Mouse (Mus musculus): ENCODE measurements around the gene Vwa3b. TPM values are rescaled to one million over a fixed set of nuclear protein-coding genes. Genes with fewer than 3 reads are reported as not detected.
"Not testable (repeated sequence)": the region's sequence is repeated elsewhere in the genome, so short reads cannot be mapped to it uniquely, and the experiment has no call there.

The Vwa3b gene
- total RNA-seq, 2 experiments from 2014 or later: not detected

DNA sequence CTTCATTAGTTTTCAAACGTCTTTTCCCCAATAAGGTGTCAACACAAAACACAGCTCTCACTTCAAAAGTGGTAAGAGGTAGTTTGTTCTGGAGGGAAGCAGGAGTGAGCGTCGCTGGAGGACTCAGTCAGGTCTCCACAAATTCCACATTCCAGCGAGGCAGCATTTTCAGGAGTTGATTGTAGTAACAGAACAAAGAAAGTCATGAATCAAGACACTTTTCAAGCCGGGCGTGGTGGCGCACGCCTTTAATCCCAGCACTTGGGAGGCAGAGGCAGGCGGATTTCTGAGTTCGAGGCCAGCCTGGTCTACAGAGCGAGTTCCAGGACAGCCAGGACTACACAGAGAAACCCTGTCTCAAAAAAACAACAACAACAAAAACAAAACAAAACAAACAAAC, 19.9 kb upstream of the Vwa3b start:
- not testable (repeated sequence) for ATAC-seq (replicated peaks; ENCODE audit: low FRiP score, poor library complexity, severe bottlenecking)

DNA sequence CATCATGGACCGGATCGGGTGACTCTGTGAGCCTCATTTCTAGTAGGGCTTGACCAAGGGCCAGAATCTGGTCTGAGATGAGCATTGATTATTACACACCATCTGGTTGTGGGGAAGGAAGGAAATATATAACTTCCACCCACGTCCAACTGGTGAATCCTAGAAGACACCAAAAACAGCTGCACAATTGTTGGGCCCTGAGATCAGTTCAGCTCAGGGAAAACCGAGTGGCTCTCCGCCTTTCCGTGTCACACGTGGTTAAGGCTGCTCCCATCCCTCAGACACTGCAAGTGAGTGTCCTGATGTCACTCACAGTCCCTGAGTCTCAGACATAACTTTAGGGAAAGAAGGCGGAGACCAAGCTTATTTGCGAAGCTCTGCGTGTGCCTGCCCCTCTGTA, 16.5 kb upstream of the Vwa3b start:
- ATAC-seq (replicated peaks; ENCODE audit: low FRiP score, poor library complexity, severe bottlenecking): no peak

DNA sequence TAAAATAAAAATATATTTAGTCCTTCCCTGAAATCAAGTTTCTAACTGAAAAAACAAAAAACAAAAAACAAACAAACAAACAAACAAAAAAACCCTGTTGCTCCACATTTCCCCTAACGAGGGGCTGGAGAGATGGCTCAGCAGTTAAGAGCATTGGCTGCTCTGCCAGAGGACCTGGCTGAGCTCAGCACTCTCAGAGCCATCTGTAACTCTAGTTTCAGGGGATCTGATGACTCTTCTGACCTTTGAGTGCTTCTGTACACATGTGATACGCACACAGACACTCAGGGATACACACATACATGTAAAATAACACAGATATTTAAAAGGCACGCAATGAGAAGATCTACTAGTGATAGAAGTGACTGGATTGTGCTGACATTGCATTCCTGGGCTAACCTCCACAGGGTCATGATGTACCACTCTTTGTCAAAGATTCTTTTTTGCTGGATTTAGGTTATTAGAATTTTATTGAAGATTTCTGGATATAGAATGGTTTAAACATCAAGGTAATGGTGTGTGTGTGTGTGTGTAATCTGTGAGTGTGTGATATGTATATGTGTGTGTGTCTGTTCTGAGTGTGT, 14.7 kb upstream of the Vwa3b start:
- no peak for ATAC-seq (replicated peaks; ENCODE audit: low FRiP score, poor library complexity, severe bottlenecking)

DNA sequence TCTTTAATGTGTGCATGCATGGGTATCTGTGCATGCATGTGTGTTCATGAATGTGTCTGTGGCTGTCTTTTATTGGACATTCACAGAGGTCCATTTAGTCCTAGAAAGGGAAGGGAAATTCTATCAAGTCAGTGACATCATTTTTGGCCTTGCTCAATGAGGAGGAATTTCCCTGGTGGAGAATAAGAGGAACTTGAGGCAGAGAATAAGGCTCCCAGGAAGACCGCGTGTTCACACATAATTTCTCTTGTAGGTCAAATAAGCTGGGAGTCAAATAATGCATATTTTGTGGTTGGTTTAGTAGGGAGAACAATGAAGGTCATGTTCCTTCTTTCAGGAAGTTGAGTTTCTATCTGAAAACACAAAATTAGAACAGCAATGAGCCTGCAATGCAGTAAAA, 13.4 kb upstream of the Vwa3b start:
- no peak for ATAC-seq (replicated peaks; ENCODE audit: low FRiP score, poor library complexity, severe bottlenecking)

DNA sequence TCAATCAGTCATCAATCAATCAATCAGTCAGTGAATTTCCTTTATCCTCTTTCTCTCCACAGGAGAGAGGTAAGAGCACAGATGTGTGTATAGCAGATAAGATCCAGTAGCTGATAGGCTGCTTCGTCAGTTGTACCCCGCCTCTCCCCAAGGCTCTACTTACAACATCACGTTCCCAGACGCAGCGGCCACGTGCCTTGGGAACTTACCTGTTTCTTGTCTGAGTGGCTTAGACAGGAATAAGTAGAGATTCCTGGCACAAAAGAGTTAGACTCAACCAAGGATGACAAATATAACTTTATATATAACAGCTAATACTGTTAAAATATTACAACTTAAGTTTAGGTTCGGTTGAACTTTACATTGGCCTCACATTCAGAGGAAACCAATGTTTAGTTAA, 12.7 kb upstream of the Vwa3b start:
- no peak for ATAC-seq (replicated peaks; ENCODE audit: low FRiP score, poor library complexity, severe bottlenecking)

DNA sequence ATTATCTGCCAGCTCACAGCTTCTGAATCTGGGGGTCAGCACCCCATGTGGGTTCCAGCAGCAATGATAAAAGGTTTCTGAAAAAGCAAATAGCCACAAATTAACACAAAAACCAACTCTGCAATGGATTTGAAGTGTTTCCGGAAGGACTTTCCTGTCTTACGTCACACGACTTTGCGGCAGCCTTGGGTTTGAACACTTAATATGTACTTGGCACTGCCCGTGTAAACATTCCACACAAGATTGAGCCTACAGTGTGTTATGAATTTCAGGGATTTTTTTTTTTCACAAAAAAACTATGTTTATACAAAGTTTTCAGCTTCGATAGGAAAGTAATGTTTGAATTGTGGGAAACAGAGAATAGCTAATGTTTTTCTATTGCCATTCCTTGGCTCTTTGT, 7.4 kb upstream of the Vwa3b start:
- ATAC-seq (replicated peaks; ENCODE audit: low FRiP score, poor library complexity, severe bottlenecking): no peak

DNA sequence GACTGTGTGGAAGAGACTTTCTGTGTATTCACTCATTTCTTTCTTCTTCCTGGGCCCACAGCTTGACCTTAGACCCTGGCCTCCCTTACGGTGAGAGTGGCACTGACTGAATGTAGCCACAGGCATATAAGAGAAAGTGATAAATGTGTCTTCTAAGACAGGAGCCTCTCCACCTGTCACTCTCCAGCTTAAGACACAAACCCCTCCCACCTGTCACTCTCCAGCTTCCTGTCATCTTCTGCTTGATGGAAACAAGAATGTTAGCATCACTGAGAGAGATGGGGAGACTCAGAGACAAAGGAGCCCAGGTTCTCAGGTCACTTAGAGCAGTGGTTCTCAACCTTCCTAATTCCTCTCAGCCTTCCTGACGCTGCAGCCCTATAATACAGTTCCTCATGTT, 3.7 kb upstream of the Vwa3b start:
- ATAC-seq (replicated peaks; ENCODE audit: low FRiP score, poor library complexity, severe bottlenecking): no peak

DNA sequence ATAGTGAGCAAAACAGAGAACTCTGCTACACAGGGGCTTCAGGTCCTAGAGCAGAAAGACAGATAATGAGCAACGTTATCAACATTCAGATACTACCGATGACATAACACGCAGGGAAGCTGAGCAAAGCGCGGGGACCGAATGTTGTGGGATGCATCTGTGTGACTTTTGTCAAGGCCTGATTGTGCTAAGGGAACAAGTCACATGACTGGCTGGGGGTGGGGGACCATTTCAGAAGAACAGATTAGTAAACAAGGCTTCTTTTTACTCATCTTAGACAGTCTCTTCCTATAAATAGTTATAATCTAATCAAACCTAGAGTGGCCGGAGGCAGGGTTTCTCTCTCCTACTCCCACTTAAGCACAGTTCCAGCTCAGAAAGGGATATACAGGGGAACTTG, 1.7 kb upstream of the Vwa3b start:
- ATAC-seq (replicated peaks; ENCODE audit: low FRiP score, poor library complexity, severe bottlenecking): no peak

DNA sequence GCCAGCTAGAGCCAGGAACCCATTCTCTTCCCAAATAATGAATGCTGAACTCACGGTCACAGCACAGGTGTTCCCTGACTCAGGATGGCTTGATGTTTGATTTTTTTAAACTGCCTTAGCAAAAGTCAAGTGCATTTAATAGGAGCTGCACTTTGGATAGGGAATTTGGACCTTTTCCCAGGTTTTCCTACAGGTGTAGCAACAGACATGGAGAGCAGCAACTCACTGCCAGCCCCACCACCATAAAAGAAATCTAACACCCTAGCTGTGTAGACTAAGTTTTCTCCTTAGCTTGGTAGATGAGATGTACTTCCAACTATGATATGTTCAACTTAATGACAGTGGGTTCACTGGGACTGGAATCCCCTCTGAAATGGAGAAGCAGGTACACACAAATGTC, 1.0 kb upstream of the Vwa3b start:
- no peak for ATAC-seq (replicated peaks; ENCODE audit: low FRiP score, poor library complexity, severe bottlenecking)

DNA sequence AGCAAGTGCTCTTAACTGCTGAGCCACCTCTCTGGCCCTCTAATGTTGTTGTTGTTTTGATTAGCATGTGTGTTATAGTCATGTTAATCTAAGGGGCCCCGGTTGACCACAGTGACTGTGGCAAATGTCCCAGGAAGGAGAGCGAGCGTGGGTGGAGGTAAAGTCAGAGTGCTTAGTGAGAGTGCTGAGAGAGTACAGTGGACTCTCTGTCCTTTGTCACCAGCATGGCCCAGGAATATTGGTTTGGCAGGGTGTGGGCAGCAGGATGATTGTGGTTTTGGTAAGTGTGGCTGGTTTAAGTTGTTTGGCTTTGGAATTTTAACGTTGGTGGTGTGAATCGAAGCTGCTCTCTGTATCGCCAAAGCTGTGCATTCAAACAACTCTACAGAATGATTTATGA, 470 bp downstream of the Vwa3b start:
- ATAC-seq (replicated peaks; ENCODE audit: low FRiP score, poor library complexity, severe bottlenecking): no peak

DNA sequence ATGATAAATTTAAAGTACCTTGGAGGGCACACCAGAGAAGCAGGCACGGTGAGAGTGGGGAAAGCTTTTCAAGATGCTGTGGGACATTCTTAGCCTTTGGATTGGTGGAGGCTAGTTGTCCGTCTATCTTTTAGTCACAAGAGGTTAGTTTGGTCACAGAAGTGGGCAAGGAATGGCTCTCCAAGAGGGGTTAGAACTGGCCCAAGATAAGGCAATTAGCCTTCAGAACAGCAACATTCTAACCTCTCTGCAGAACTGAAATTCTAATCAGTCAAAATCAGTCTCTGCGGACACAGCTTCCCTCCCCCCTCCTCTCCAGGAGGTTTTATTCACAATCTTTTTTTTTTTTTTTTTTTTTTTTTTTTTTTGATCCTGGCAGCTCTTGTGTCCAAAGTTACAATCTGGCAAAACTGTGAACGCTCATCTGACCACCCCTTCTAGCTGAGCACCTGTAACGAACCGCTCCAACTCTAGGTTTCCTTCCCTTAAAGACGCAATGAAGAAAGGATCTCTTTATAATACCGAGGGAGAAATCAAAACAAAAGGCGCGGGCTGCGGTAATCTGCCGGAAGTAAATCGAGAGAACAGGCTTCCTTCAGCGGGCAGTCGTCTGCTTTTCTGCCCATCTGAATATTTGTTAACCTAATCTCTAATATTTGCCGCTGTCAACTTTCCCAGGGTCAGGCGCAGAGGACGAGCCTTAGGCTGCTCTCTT, 2.2 kb downstream of the Vwa3b start:
- ATAC-seq (replicated peaks; ENCODE audit: low FRiP score, poor library complexity, severe bottlenecking): no peak

DNA sequence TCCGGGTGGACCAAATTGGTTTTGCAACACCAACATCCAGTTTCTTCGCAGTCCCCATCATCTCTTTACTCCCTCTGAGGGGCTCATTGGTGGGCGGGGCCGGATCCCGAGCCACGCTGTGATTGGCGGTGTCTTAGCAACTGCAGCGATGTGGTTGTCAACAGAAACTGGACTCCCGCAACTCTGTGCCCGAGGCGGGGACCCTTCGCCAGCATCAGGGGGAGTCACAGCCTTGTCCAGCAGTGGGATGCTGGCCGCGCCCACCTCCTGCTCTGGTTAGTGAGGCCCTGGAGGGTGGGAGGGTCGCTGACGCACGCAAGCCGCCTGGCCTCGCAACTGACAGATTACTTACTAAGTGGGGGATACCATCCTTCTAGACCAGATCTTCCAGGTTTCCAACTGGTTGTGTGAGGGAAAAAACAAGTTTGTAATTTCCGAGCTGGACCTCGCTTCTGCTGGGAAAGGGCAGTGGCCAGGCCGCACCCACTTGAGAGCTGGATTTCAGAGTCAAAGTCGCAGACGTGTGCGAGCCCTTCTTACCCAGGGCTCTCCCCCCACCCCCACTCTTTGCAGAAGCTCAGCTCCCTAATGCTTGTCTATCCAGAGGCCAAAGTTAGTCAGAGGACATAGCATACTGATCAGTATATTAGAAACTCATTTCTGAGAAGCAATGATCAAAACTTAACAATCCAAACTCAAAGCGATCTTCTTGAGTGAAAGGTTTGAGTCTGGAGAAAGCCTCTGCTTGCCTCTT, 2.9 kb downstream of the Vwa3b start:
- no peak for ATAC-seq (replicated peaks; ENCODE audit: low FRiP score, poor library complexity, severe bottlenecking)

DNA sequence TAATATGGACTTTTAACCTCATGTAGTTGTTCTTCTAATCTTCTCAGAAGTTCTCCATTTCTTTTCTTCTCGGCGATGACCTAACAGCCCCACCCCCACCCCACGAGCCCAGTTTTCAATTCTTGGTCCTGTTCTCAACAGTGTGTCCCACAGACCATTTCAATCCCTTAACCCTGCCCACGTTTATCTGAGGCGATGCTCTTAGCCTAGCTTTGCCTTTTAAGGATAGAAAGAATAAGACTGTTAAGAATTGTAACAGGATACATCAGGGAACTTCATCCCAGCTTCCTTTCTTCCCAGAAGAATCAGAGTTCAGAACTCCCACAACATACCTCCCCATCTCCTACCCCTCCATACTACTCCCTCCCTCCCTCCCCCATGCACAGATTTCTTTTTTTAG, 3.5 kb downstream of the Vwa3b start:
- ATAC-seq (replicated peaks; ENCODE audit: low FRiP score, poor library complexity, severe bottlenecking): no peak

DNA sequence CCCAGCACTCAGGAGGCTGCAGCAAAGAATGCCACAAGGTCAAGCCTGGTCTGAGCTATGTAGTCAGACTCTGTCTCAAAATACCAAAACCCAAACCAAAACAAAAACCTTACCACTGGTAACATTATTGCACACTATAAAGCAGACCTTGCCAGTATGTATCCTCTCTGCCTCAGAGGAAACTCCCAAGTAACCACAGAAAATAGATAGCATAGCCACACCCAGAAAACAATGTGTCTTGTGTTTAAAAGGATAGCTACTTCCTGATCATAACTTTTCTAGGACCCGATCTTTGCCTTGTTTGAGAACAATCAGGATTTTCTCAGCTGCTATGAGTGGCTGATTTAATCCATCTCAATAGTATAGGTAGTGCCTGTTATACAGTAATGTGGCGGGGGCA, 4.3 kb downstream of the Vwa3b start:
- ATAC-seq (replicated peaks; ENCODE audit: low FRiP score, poor library complexity, severe bottlenecking): no peak

DNA sequence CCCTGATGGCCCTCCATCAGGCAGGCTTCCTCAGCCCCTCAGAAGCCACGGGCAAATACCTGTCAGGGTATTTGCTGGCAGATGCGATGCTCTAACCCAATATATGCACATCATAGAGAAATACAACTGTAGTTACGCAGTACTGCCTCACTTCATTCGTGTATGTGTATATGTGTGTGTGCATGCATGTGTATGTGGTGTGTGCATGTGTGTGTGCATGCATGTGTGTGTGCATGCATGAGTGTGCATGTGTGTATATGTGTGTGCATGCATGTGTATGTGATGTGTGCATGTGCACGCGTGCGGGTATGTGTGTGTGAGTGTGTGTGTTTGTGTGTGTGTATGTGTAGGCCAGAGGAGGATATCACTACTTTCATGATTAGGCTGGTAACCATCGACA, 9.5 kb downstream of the Vwa3b start:
- ATAC-seq (replicated peaks; ENCODE audit: low FRiP score, poor library complexity, severe bottlenecking): no peak

DNA sequence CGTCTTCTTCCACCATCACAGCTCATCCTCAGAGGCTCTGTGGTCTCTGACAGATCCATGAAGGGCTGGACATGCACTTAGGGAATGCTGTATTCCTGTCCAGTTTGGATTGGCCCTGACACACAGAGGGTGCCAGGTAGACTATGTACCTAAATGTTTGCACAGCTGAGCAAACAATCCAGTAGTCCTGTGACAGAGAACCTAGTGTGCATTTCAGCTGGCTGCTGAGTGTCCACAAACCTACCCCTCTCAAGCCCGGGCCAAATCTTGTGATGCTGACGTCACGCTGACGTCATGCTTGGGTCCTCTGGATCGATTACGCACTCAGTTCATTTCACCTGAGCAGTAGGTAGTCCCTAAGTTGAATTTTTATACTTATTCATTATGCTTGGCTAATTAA, 14.7 kb downstream of the Vwa3b start:
- ATAC-seq (replicated peaks; ENCODE audit: low FRiP score, poor library complexity, severe bottlenecking): no peak

DNA sequence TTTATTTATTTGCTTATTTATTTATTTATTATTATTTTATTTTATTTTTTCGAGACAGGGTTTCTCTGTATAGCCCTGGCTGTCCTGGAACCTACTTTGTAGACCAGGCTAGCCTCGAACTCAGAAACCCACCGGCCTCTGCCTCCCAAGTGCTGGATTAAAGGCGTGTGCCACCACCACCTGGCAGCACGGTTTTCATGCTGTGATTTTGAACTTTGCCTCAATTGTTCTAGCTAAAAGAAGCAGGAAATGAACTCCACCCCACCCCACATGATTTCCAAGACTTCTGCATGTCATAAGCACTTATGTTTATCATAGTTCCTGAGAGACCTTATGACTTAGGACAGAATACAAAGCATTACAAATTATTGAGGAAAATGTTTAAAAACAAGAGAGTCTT, 15.5 kb downstream of the Vwa3b start:
- no peak for ATAC-seq (replicated peaks; ENCODE audit: low FRiP score, poor library complexity, severe bottlenecking)

DNA sequence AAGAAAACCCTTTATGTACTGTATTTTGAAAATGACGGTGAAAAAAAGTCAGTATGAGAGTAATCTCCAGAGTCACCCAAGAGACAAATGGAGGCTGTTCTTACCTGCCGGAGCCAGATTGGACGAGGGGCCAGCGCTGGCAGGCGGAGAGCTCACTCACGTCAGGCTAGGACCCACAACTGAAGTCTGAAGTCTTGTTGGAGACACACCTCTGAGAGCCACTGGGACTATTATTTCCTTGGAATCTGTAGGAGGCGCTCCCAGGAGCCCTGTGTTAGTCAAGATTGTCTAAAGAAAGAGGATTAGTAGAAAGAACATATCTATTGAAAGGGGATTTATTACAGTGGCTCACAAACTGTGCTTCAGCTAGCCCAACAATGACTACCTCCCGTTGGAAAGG, 16.4 kb downstream of the Vwa3b start:
- no peak for ATAC-seq (replicated peaks; ENCODE audit: low FRiP score, poor library complexity, severe bottlenecking)

DNA sequence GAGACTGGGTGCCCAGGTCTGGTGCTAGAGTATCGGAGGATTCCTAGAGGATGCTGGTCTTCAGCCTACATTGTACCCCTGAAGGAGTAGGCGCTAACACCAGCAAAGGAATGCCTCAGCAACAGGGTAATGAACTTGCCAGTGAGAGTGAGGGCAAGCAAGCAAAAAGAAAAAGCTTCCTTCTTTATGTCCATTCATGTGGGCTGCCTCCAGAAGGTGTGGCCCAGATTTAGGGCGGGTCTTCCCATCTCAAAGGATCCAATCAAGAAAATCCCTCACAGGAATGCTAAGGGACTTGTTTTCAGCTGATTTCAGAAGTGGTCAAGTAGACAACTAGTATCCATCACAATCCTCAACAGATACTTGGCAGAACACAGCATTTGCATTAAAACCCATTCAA, 16.8 kb downstream of the Vwa3b start:
- ATAC-seq (replicated peaks; ENCODE audit: low FRiP score, poor library complexity, severe bottlenecking): no peak

DNA sequence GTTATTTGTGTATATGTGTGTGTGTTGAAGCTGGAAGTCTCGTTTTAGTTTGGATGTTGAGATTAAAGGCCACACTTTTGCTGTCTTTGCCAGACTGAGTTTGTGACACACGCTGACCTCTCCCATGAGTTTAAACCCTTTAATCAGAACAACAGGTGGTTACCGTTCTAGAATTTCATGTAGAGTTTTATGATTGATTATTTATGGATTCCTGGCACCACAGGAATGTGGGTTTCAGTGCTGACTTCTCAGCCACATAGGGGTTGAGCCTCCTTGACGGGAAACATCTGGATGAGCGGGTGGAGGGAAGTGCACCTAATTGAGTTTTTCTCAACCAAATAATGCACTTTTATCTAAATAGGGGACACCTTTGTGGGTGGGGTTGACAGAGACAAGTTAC, 19.1 kb downstream of the Vwa3b start:
- no peak for ATAC-seq (replicated peaks; ENCODE audit: low FRiP score, poor library complexity, severe bottlenecking)

DNA sequence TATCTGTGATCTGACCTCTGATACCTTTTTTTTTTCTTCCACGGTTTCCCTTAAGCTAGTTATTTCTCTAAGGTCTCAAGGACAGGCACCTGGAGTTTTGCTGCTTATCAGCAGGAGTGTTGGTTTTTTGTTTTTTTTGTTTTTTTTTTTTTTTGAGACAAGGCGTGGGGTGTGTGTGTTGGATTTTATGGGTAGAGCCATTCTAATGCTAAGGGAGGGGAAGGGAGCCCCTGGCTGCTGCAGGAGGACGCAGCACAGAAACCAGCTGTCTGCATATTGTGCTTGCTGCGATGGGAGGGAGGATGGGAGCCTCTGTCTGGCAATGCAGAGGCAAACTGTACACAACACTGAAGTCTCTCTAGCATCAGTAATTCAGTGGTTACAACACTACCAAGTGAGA, 22.8 kb downstream of the Vwa3b start:
- ATAC-seq (replicated peaks; ENCODE audit: low FRiP score, poor library complexity, severe bottlenecking): no peak

Data from erythroid progenitor cell, adult 5-6 weeks (primary cell).